Mouse (Mus musculus) bone marrow macrophage, adult 2 months (primary cell): ENCODE data around the gene Ctnna2. TPM values are rescaled to one million over a fixed set of nuclear protein-coding genes. Genes with fewer than 3 reads are reported as not detected.

Experiments used
- H3K27ac ChIP-seq: 2 replicates; pipeline ENCODE4 v1.5.1; 2012; ENCODE audit warnings: low read depth, low read length; ENCODE audit not compliant: insufficient read depth
- H3K4me1 ChIP-seq: 2 replicates; pipeline ENCODE4 v1.6.1; 2012; ENCODE audit warnings: low read length; ENCODE audit not compliant: control insufficient read depth, insufficient read depth
- H3K4me3 ChIP-seq: 2 replicates; pipeline ENCODE4 v1.5.1; 2012; ENCODE audit warnings: mild to moderate bottlenecking, low read length, moderate library complexity; ENCODE audit not compliant: insufficient read depth
- CTCF ChIP-seq: IDR thresholded peaks from 2 replicates; pipeline ENCODE4 v1.5.1; 2012; ENCODE audit warnings: low read depth, mild to moderate bottlenecking, low read length, moderate library complexity
- POLR2A ChIP-seq: IDR thresholded peaks from 2 replicates; pipeline ENCODE4 v1.6.1; 2012; ENCODE audit warnings: mild to moderate bottlenecking, low read depth, low read length, borderline replicate concordance
- polyA plus RNA-seq: library from polyadenylated mRNA; stranded (reverse); fragments of >200 nt; gene quantifications from 2 replicates; pipeline ENCODE4 v1.2.4, GENCODE M21; 2012; ENCODE audit not compliant: missing spikeins, insufficient read depth, insufficient read length

Gene Ctnna2
- 0.27 TPM in 1 of 2 replicates, not detected in the other for polyA plus RNA-seq

DNA sequence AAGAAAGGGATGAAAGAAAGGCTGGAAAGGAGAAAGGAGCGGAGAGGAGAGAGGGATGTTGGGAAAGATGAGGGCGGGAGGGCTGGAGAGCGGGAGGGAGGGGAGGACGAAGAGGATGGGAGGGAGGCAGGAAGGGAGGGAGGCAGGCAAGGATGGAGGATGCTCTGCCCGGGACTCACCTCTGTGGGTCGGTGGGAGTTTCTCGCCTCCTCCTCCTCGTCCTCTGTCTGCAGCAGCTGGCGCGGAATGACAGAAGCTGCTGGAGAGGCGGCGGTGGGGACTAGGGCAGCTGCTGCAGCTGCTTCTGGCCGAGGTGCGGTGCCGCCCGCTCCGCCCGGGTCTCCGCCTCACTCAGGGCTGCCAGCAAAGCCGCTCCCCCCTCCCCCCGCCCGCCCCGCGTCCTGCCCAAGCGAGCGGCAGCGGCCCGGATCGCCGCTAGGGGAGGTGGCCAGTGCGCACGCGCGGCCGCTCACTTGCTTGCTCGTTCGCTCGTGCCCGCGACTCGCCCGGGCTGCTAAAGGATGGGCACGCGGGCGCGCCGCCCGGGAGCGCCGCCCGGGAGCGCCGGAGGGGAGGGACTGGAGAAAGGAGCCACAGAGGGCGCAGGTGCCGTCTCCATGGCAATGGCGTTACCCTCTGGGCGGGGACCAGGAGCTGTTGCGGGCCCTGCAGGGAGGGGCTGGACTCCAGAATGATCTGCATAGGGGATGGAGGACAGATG is at the start of gene Ctnna2:
Gene Ctnna2 (minus strand): TSS at position 459 of the 721 bp plus-strand sequence.
- TF ChIP-seq CTCF (no peak), POLR2A (no peak)
- Histone ChIP-seq H3K4me1 (no peaks in the 10 kb centered on the region), H3K4me3 (peak within 1 kb of the TSS; percentile 1; the same call in 1 of the 2 replicates), H3K27ac (no peak within 1 kb of the TSS)

DNA sequence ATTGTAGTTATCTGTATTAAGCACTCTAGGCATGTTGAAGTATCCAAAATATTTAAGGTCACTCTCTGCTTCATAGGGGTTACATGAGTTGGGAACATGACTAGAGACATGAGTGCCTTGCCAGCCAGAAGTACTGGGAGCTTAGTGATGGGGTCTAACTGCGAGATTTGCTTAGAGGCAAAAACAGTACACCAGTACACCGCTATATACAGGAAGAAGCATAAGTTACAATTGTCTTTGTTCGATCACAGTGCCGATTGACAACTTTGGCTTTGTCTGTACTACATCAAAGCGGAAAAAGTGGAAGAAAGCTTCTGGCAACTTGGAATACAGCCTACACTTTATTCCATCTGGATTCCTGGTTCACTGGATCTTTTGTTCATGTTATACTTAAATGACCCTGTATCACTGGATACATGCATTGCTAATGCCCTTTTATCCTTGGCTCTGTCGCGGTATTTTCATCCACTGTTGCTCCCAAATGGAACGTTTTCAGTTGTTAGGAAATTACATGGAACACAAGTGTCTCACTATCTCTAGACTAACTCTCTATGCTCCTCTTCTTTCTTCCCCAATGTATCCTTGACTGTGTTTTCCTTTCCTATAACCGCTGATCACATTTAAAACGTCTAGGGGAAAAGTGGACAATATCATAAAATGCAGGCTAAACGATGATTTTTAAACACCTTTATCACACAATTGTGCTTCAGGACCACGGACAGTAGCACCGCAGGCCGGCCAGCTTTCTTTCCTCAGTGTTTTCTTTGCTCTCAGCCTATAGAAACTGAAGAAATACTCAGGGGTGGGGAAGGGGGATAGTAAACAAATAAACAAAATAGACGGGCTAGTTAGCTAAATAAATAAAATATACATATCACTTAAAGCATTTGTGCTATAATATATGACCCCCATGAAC is 896 bp upstream of the Ctnna2 start:
- H3K27ac ChIP-seq = no peak overlapping the region
- no peak overlapping the region for H3K4me3 ChIP-seq
- TF ChIP-seq CTCF (no peak), POLR2A (no peak)
- no peaks in the 10 kb centered on the region for H3K4me1 ChIP-seq

DNA sequence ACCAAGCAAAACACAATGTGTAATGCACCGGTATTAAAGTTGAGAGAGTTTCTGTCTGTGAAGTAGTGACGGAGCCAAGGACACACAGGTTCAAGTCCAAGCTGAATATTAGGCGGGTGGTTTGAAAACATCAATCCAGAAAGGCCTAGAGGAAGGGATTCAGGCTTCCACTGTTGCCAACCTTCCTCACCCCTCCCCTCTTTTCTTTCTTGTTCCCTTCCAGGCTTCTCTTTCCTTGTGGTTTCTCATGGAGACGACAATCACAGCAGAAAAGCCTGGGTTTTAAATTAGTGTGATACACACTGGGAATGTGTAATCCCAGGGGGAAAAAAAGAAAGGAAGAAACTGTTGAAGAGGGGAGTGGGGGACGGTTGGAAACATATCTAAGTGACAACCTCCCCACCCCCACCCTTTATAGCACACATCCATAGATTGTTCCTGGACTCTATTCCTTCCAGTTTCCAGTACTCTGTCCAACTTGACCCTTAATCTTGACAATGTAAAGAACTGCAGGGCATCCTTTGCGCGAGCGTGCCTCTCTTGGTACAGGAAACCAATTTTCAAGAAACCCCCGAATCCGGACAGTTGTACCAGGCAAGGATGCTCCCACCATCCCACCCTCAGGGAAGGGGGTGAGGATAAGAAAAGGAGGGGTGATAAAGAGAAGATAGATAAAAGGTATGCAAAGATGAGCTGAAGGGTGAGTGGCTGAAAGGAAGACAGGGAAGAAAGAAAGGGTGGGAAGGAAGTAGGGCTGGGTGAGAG is 841 bp downstream of the Ctnna2 start:
- H3K4me1 ChIP-seq = no peaks in the 10 kb centered on the region
- H3K27ac ChIP-seq = no peak overlapping the region
- TF ChIP-seq POLR2A (no peak), CTCF (no peak)
- no peak overlapping the region for H3K4me3 ChIP-seq

DNA sequence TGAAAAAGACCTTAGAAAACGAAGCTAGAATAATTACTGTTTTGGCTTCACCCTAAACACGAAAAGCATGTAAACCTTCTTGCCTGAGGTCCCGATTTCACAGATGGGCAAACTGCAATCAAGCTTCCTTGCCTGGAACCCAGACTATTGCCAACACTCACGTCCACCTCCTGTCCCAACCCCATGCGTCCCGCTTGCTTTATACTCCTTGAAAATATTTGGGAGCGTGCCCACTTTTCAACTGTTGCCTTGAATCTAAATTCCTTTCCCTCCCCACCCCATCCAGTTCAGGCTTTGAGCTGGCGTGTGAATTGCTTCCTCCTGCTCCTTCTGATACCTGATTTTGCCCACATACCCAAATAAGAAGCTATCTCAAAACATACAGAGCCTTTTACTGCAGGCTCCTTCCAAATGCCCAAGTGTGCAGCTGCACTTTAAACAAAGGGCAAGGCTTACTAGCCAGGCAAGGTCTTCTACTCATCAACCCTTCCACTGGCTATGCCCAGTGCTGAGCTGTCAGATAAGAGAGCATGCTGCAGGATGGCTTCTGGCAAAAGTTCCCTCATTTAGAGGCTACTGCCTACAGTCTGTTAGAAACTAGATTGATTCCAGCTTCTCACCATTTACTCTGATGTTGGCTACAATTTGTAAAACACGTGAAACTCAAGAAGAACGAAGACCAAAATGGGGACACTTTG is 8.8 kb downstream of the Ctnna2 start:
- H3K4me3 ChIP-seq = no peak overlapping the region
- TF ChIP-seq CTCF (no peak), POLR2A (no peak)
- no peak overlapping the region for H3K27ac ChIP-seq
- H3K4me1 ChIP-seq = no peaks in the 10 kb centered on the region

DNA sequence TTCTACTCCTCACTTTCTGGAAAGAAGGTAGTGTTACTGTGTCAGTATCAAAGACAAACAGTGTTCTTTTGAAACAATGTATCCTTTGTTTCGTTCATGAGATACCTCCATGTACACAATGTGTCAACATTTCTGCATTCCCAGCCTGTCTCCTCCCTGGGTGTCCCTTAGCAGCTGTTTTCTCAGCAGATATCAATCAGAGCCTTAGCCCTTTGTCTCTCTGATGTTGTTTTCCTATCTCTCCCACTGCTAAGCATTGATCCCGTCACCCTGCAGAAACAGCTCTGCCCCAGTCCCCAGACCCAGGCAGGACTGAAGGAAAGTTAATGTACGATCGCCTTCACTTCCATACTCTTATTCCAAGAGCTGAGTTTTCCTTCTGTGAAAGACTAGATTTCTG is 9.7 kb downstream of the Ctnna2 start:
- TF ChIP-seq CTCF (no peak), POLR2A (no peak)
- Histone ChIP-seq H3K4me3 (no peak overlapping the region), H3K4me1 (no peaks in the 10 kb centered on the region), H3K27ac (no peak overlapping the region)

DNA sequence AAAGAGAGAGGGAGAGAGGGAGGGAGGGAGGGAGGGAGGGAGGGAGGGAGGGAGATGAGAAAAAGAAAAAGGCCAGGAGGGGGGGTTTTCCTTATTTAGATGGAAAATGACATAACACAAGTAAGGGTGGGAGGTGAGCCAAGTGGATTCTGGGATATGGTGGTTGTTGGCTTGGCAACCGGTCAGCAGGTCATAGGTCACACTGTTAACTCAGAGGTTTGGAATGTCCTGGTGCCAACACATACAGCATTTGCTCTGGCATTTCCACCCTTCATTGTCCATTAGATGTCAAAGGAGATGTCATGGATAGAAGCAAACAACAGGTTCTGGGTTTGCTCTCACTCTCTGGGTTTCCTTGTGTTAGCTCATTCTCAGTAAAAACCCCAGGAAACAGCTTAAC is 17.5 kb downstream of the Ctnna2 start:
- H3K27ac ChIP-seq = no peak overlapping the region
- no peak overlapping the region for H3K4me3 ChIP-seq
- TF ChIP-seq POLR2A (no peak), CTCF (no peak)
- no peaks in the 10 kb centered on the region for H3K4me1 ChIP-seq

DNA sequence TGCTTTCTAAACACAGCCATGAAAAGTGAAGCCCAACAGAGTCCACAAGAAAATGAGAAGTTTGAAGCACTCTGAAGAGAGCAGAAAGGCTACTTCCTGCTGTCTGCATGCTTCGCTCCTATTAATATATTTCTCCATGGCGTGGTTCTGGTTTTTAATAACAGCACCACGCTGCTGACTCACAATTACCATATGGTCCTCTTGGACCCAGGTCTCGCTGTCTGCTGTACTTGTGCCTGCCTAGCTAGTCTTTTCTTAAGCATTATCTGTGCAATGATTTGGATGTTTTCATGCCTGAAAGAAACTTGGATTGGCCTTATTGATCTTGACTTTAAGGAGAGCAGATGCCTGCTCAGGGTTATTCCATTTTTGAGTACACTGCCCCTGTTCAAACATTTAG is 28.2 kb downstream of the Ctnna2 start:
- H3K4me1 ChIP-seq = no peaks in the 10 kb centered on the region
- TF ChIP-seq CTCF (no peak), POLR2A (no peak)

DNA sequence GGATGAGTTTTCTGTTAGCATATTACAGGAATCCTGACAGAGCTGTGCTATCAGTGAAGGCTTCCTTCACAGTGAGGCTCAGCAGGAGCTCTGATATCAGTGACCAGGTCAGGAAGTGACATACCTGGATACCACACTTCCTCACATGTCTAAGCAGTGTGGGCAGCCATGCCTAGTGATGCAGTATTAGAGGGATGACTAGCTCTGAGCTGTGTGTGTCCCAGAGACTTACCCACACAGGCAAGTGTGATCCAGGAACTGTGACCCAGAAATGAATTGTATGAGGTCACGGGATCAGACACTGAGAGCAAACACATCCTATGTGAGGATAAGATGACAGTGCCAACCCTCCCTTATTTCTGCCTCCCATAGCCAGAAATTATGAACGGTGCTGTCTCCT is 28.8 kb downstream of the Ctnna2 start:
- H3K27ac ChIP-seq = no peak overlapping the region
- H3K4me3 ChIP-seq = no peak overlapping the region
- TF ChIP-seq CTCF = no peak
- TF ChIP-seq POLR2A = no peak
- H3K4me1 ChIP-seq = no peaks in the 10 kb centered on the region

More for the DNA sequence above, 28.2 kb downstream of the Ctnna2 start:
- no peak overlapping the region for H3K4me3 ChIP-seq
- no peak overlapping the region for H3K27ac ChIP-seq

DNA sequence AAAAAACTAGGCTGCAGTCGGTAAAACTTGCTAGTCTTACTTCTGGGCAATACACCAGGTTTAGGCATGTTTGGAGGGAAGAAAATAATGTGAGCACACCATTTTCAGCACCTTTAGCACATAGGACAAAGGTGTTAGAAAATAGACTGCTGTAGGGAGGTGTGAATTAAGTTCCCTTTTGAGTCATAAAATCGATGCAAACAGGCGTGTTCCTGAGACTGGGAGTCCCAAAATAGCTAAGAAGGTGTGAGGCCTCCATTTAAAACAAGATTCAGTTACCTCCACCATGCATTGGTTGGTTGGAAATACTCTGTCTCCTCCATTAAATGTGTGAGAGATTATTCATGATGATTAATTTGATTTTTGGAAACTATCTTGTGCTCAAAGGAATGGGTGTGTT is 50.1 kb downstream of the Ctnna2 start:
- Histone ChIP-seq H3K27ac (no peak overlapping the region), H3K4me1 (no peaks in the 10 kb centered on the region), H3K4me3 (no peak overlapping the region)
- no peak for TF ChIP-seq CTCF
- TF ChIP-seq POLR2A = no peak
